Mouse (Mus musculus) testis, adult 2 months (tissue): ENCODE results near the gene Cdk6.

Source experiments
- CTCF ChIP-seq: fragments of 200-500 bp; IDR thresholded peaks from 2 replicates; pipeline ENCODE4 v1.5.1; 2012; ENCODE audit warnings: low read depth, mild to moderate bottlenecking, inconsistent platforms, low read length, moderate library complexity; ENCODE audit not compliant: control insufficient read depth, insufficient read depth, insufficient replicate concordance
- POLR2A ChIP-seq: fragments of 200-500 bp; IDR thresholded peaks from 2 replicates; pipeline ENCODE4 v1.6.1; 2012; ENCODE audit warnings: low read depth, mild to moderate bottlenecking, inconsistent platforms, low read length, moderate library complexity; ENCODE audit not compliant: control insufficient read depth

GRCm38 (mm10) chr5:3543629-3544479 lies 202.6 kb downstream of the Cdk6 start, which contains the start of gene Fam133b:
- peak; percentile 87; the same call in 1 of the 2 replicates for TF ChIP-seq POLR2A
- TF ChIP-seq CTCF, result peak; percentile 95
